Comparison of ENCODE assay signal across 8 mouse cellular contexts in the genomic region with DNA sequence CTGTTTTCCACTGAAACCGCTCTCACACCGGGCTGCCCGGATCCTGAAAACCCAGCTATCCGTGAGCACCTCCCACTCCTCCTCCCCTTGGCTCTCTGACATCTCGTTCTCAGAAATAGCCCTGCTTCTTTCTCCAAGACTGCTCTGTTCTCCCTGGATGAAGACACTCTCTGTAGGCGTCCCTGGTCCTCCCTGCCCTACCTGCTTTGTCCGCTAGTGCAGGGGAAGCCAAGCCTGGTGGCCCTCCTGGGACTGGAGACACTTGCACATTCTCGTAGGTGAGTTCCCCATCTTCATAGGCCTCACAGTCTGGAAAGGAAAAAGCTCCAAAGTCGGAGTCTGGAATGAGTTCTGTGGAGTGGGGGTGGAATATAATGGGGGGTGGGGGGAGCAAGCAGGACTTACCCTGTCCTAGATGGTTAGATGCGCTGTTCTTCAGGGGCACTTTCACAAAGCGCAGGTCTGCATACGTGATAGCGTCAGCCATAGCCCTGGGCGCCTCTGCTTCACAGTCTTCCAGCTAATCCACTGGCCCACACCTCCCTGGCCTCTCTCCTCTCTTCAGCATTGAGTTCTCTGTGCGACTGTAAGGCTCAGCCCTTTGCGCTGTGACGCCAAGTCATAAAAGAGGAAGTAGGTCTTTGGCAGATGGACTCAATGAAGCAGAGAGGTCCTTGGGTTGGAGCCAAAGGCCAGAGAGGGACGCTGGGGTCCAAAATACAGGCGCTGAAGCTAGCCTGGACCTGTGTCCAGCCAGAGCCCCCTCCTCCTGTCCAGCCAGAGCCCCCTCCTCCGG. TPM values are rescaled to one million over a fixed set of nuclear protein-coding genes. Genes with fewer than 3 reads are reported as not detected.
DNase-seq lines count a peak whose midpoint lies in the region; ATAC-seq and TF ChIP-seq lines count a peak whose summit lies in the region.

Gene Cd72, minus strand, starts transcription at position 588 of the 796 bp plus-strand sequence.

- no peaks in the 10 kb centered on the region for H3K27me3 ChIP-seq in kidney, adult 2 months (replicated peaks; ENCODE audit: control insufficient read depth, insufficient read depth, low read length)
- H3K27me3 ChIP-seq in hindbrain, embryonic 15.5 days, result peaks cover 10% of the 10 kb centered on the region; the same call in 1 of the 2 replicates
- H3K27me3 ChIP-seq in stomach, embryonic 16.5 days (ENCODE audit: control insufficient read depth, insufficient read depth, low read length), result peaks cover 13% of the 10 kb centered on the region

- peak; percentile 46 for DNase-seq in kidney, adult 2 months
- no peak for DNase-seq in kidney, postnatal 14 days
- peak; percentile 17 for DNase-seq in embryo, embryonic 10.5 days (ENCODE audit: low spot score)
- no peak for DNase-seq in ovary, postnatal 14 days (ENCODE audit: low spot score)
- DNase-seq in cerebellum, adult 11 months, result no peak

- no peak for TF ChIP-seq POLR2A in kidney, adult 2 months (IDR thresholded peaks at IDR 0.05; ENCODE audit: low read depth, low read length)

- no peak for TF ChIP-seq CTCF in kidney, adult 2 months (conservative IDR thresholded peaks at IDR 0.05; ENCODE audit: insufficient read depth, insufficient read length, low read depth, low read length)

- no peak within 1 kb of the TSS for H3K27ac ChIP-seq in kidney, adult 2 months (ENCODE audit: insufficient read depth, low read depth, low read length)
- H3K27ac ChIP-seq in hindbrain, embryonic 15.5 days (replicated peaks), result no peak within 1 kb of the TSS
- no peak within 1 kb of the TSS for H3K27ac ChIP-seq in stomach, embryonic 16.5 days (ENCODE audit: low read length)

- H3K36me3 ChIP-seq in kidney, adult 2 months (ENCODE audit: control insufficient read depth, insufficient read depth, low read length), result no peaks in the 10 kb centered on the region
- H3K36me3 ChIP-seq in hindbrain, embryonic 15.5 days, result no peaks in the 10 kb centered on the region
- H3K36me3 ChIP-seq in stomach, embryonic 16.5 days (ENCODE audit: control insufficient read depth, insufficient read depth, low read length), result no peaks in the 10 kb centered on the region

- no peak for ATAC-seq in hindbrain, embryonic 15.5 days (ENCODE audit: low FRiP score, low read depth)
- ATAC-seq in megakaryocyte-erythroid progenitor cell, adult 5-6 weeks (replicated peaks; ENCODE audit: low FRiP score, low TSS enrichment, poor library complexity, severe bottlenecking), result peak; percentile 61
- ATAC-seq in stomach, embryonic 16.5 days (ENCODE audit: insufficient read depth, low FRiP score), result peak; percentile 37; the same call in 1 of the 2 replicates

- peak within 1 kb of the TSS; percentile 18 for H3K4me3 ChIP-seq in kidney, adult 2 months (ENCODE audit: insufficient read depth, low read depth, low read length)
- H3K4me3 ChIP-seq in hindbrain, embryonic 15.5 days, result peak within 1 kb of the TSS; percentile 9; the same call in 1 of the 2 replicates
- H3K4me3 ChIP-seq in stomach, embryonic 16.5 days (replicated peaks; ENCODE audit: low read length), result peak within 1 kb of the TSS; percentile 22

- peak within 1 kb of the TSS; percentile 45 for H3K4me2 ChIP-seq in hindbrain, embryonic 15.5 days
- H3K4me2 ChIP-seq in stomach, embryonic 16.5 days (ENCODE audit: low read depth, low read length), result peak within 1 kb of the TSS; percentile 40

- peaks cover 5% of the 10 kb centered on the region; the same call in 1 of the 2 replicates for H3K4me1 ChIP-seq in kidney, adult 2 months (ENCODE audit: control insufficient read depth, insufficient read depth, low read length)
- peaks cover 16% of the 10 kb centered on the region for H3K4me1 ChIP-seq in hindbrain, embryonic 15.5 days (replicated peaks)
- H3K4me1 ChIP-seq in stomach, embryonic 16.5 days (ENCODE audit: control insufficient read depth, insufficient read depth, low read length), result peaks cover 15% of the 10 kb centered on the region

- 0 out of 2 replicates have a peak within 1 kb of the TSS, but pooled peaks have one; percentile 29 for H3K9ac ChIP-seq in hindbrain, embryonic 15.5 days
- peak within 1 kb of the TSS; percentile 60 for H3K9ac ChIP-seq in stomach, embryonic 16.5 days (ENCODE audit: low read length)

- 24% methylated on average over 20 of the region's 20 CpGs for WGBS in kidney, adult 2 months
- 36% methylated on average over 20 of the region's 20 CpGs for WGBS in hindbrain, embryonic 15.5 days
- 31% methylated on average over 20 of the region's 20 CpGs for WGBS in stomach, embryonic 16.5 days

- no peaks in the 10 kb centered on the region for H3K9me3 ChIP-seq in hindbrain, embryonic 15.5 days
- no peaks in the 10 kb centered on the region for H3K9me3 ChIP-seq in stomach, embryonic 16.5 days (replicated peaks; ENCODE audit: control insufficient read depth, low read length)

RNA-seq across cellular contexts. Expression of gene Cd72, which starts in this region (rescaled TPM):
- 4.5 and 12.6 TPM in 2 replicates for polyA plus RNA-seq in kidney, adult 2 months (2012; rRNA removed)
- 5.3 and 5.7 TPM in 2 replicates for polyA plus RNA-seq in hindbrain, embryonic 15.5 days (2015; fragmentation: Nextera tagmentation; extraction: Ambion mirVana)
- total RNA-seq in megakaryocyte-erythroid progenitor cell, adult 5-6 weeks (2014; fragmentation: Nextera tagmentation), result 1.5 and 9.6 TPM in 2 replicates
- 2.9 and 11.9 TPM in 2 replicates for total RNA-seq in megakaryocyte-erythroid progenitor cell, adult 5-6 weeks (2017)
- 2.6 and 3.5 TPM in 2 replicates for polyA plus RNA-seq in stomach, embryonic 16.5 days (2015; fragmentation: Nextera tagmentation; extraction: Ambion mirVana)

Comparison
In these comparisons a context has a peak if more than half of its experiments do, and no peak if none do; other contexts are left out.
1. DNase-seq: peak in kidney, adult 2 months (single experiment) and embryo, embryonic 10.5 days (single experiment); none in kidney, postnatal 14 days (single experiment), ovary, postnatal 14 days (single experiment) and cerebellum, adult 11 months (single experiment).
2. Peak in every context shown above with its lines, with median percentiles within 50 percentile points of each other: H3K4me3 ChIP-seq.